Mouse (Mus musculus): ENCODE data around the gene Ammecr1.

GRCm38 (mm10) chrX:142984170-142984569, 17.6 kb upstream of the Ammecr1 start:
- no peak for TF ChIP-seq CTCF (IDR thresholded peaks at IDR 0.05; ENCODE audit: extremely low read depth, insufficient read length, insufficient replicate concordance, low read depth, low read length)
- TF ChIP-seq POLR2A (IDR thresholded peaks at IDR 0.05; ENCODE audit: low read depth, low read length) = no peak
